Mouse (Mus musculus): ENCODE measurements around the gene Stat4. TPM values are rescaled to one million over a fixed set of nuclear protein-coding genes. Genes with fewer than 3 reads are reported as not detected.

Stat4 gene
- polyA plus RNA-seq, 1 experiment from 2014 or later: 2.1 TPM

- Histone ChIP-seq H3K4me3 (ENCODE audit: low read depth, low read length) (no peak overlapping the region), H3K36me3 (ENCODE audit: control insufficient read depth, insufficient read depth, low read length) (no peaks in the 10 kb centered on the region), H3K9ac (ENCODE audit: low read depth, low read length) (no peak overlapping the region), H3K4me1 (ENCODE audit: control insufficient read depth, insufficient read depth, low read length) (peaks cover 10% of the 10 kb centered on the region), H3K27me3 (ENCODE audit: control insufficient read depth, insufficient read depth, low read length) (no peaks in the 10 kb centered on the region), H3K4me2 (no peak overlapping the region), H3K9me3 (replicated peaks; ENCODE audit: control insufficient read depth, low read length) (no peaks in the 10 kb centered on the region), H3K27ac (ENCODE audit: low read depth, low read length) (no peak overlapping the region)
- ATAC-seq (replicated peaks; ENCODE audit: insufficient number of reproducible peaks, low FRiP score, low TSS enrichment): no peak
- WGBS (ENCODE audit: insufficient replicate concordance): 66% methylated on average over 8 of the region's 8 CpGs
Observed at GRCm38 (mm10) chr1:51991983-51992609, 5.1 kb downstream of the Stat4 start.

- ATAC-seq (replicated peaks; ENCODE audit: insufficient number of reproducible peaks, low FRiP score, low TSS enrichment): no peak
- 62% methylated on average over 3 of the region's 3 CpGs for WGBS (ENCODE audit: insufficient replicate concordance)
- Histone ChIP-seq H3K27ac (ENCODE audit: low read depth, low read length) (peak overlapping the region; percentile 52; the same call in 1 of the 2 replicates), H3K4me2 (no peak overlapping the region), H3K9me3 (replicated peaks; ENCODE audit: control insufficient read depth, low read length) (no peaks in the 10 kb centered on the region), H3K4me3 (ENCODE audit: low read depth, low read length) (no peak overlapping the region), H3K4me1 (ENCODE audit: control insufficient read depth, insufficient read depth, low read length) (peaks cover 10% of the 10 kb centered on the region), H3K36me3 (ENCODE audit: control insufficient read depth, insufficient read depth, low read length) (no peaks in the 10 kb centered on the region), H3K27me3 (ENCODE audit: control insufficient read depth, insufficient read depth, low read length) (no peaks in the 10 kb centered on the region; the same call in 1 of the 2 replicates), H3K9ac (ENCODE audit: low read depth, low read length) (no peak overlapping the region)
Observed at GRCm38 (mm10) chr1:51996056-51996455, 9.1 kb downstream of the Stat4 start.

GRCm38 (mm10) chr1:51996751-51997659 lies 10.1 kb downstream of the Stat4 start:
- H3K27ac ChIP-seq (ENCODE audit: low read depth, low read length): peak overlapping the region; percentile 52
- H3K9ac ChIP-seq (ENCODE audit: low read depth, low read length): no peak overlapping the region
- no peaks in the 10 kb centered on the region for H3K36me3 ChIP-seq (ENCODE audit: control insufficient read depth, insufficient read depth, low read length)
- ATAC-seq (replicated peaks; ENCODE audit: insufficient number of reproducible peaks, low FRiP score, low TSS enrichment): peak; percentile 77
- no peak overlapping the region; the same call in 1 of the 2 replicates for H3K4me2 ChIP-seq
- no peaks in the 10 kb centered on the region; the same call in 1 of the 2 replicates for H3K27me3 ChIP-seq (ENCODE audit: control insufficient read depth, insufficient read depth, low read length)
- H3K4me1 ChIP-seq (ENCODE audit: control insufficient read depth, insufficient read depth, low read length): peaks cover 10% of the 10 kb centered on the region
- H3K4me3 ChIP-seq (ENCODE audit: low read depth, low read length): no peak overlapping the region
- WGBS (ENCODE audit: insufficient replicate concordance): 33% methylated on average over 11 of the region's 11 CpGs
- H3K9me3 ChIP-seq (replicated peaks; ENCODE audit: control insufficient read depth, low read length): no peaks in the 10 kb centered on the region

GRCm38 (mm10) chr1:51998542-51998941 lies 11.6 kb downstream of the Stat4 start:
- H3K9me3 ChIP-seq (replicated peaks; ENCODE audit: control insufficient read depth, low read length): no peaks in the 10 kb centered on the region
- H3K4me3 ChIP-seq (ENCODE audit: low read depth, low read length): no peak overlapping the region
- H3K9ac ChIP-seq (ENCODE audit: low read depth, low read length): no peak overlapping the region
- WGBS (ENCODE audit: insufficient replicate concordance): 44% methylated on average over 5 of the region's 5 CpGs
- no peak overlapping the region for H3K27ac ChIP-seq (ENCODE audit: low read depth, low read length)
- H3K36me3 ChIP-seq (ENCODE audit: control insufficient read depth, insufficient read depth, low read length): no peaks in the 10 kb centered on the region
- no peak for ATAC-seq (replicated peaks; ENCODE audit: insufficient number of reproducible peaks, low FRiP score, low TSS enrichment)
- peaks cover 7% of the 10 kb centered on the region for H3K4me1 ChIP-seq (ENCODE audit: control insufficient read depth, insufficient read depth, low read length)
- no peaks in the 10 kb centered on the region; the same call in 1 of the 2 replicates for H3K27me3 ChIP-seq (ENCODE audit: control insufficient read depth, insufficient read depth, low read length)
- H3K4me2 ChIP-seq: no peak overlapping the region

- Histone ChIP-seq H3K36me3 (ENCODE audit: control insufficient read depth, insufficient read depth, low read length) (no peaks in the 10 kb centered on the region), H3K9me3 (replicated peaks; ENCODE audit: control insufficient read depth, low read length) (no peaks in the 10 kb centered on the region), H3K27ac (ENCODE audit: low read depth, low read length) (no peak overlapping the region), H3K4me2 (no peak overlapping the region), H3K4me3 (ENCODE audit: low read depth, low read length) (no peak overlapping the region), H3K4me1 (ENCODE audit: control insufficient read depth, insufficient read depth, low read length) (no peaks in the 10 kb centered on the region), H3K27me3 (ENCODE audit: control insufficient read depth, insufficient read depth, low read length) (no peaks in the 10 kb centered on the region; the same call in 1 of the 2 replicates), H3K9ac (ENCODE audit: low read depth, low read length) (no peak overlapping the region)
- WGBS (ENCODE audit: insufficient replicate concordance): 29% methylated on average over 8 of the region's 8 CpGs
- ATAC-seq (replicated peaks; ENCODE audit: insufficient number of reproducible peaks, low FRiP score, low TSS enrichment): no peak
Observed at GRCm38 (mm10) chr1:52004096-52004495, 17.1 kb downstream of the Stat4 start.

- peak overlapping the region; percentile 56 for H3K9ac ChIP-seq (ENCODE audit: low read depth, low read length)
- 3% methylated on average over 11 of the region's 11 CpGs for WGBS (ENCODE audit: insufficient replicate concordance)
- ATAC-seq (replicated peaks; ENCODE audit: insufficient number of reproducible peaks, low FRiP score, low TSS enrichment): no peak
Observed at GRCm38 (mm10) chr1:52008443-52008842, 21.5 kb downstream of the Stat4 start.

GRCm38 (mm10) chr1:52008947-52009346 lies 22.0 kb downstream of the Stat4 start:
- H3K9ac ChIP-seq (ENCODE audit: low read depth, low read length): peak overlapping the region; percentile 56
- 2% methylated on average over 12 of the region's 12 CpGs for WGBS (ENCODE audit: insufficient replicate concordance)

More at GRCm38 (mm10) chr1:52008443-52008842, 21.5 kb downstream of the Stat4 start:
- H3K27me3 ChIP-seq (ENCODE audit: control insufficient read depth, insufficient read depth, low read length): no peaks in the 10 kb centered on the region
- no peak overlapping the region for H3K27ac ChIP-seq (ENCODE audit: low read depth, low read length)
- H3K36me3 ChIP-seq (ENCODE audit: control insufficient read depth, insufficient read depth, low read length): no peaks in the 10 kb centered on the region
- H3K9me3 ChIP-seq (replicated peaks; ENCODE audit: control insufficient read depth, low read length): no peaks in the 10 kb centered on the region
- peak overlapping the region; percentile 36 for H3K4me3 ChIP-seq (ENCODE audit: low read depth, low read length)
- no peaks in the 10 kb centered on the region for H3K4me1 ChIP-seq (ENCODE audit: control insufficient read depth, insufficient read depth, low read length)
- H3K4me2 ChIP-seq: peak overlapping the region; percentile 68

GRCm38 (mm10) chr1:52010741-52011140 lies 23.8 kb downstream of the Stat4 start:
- H3K9ac ChIP-seq (ENCODE audit: low read depth, low read length): no peak overlapping the region
- H3K4me3 ChIP-seq (ENCODE audit: low read depth, low read length): no peak overlapping the region
- no peak for ATAC-seq (replicated peaks; ENCODE audit: insufficient number of reproducible peaks, low FRiP score, low TSS enrichment)
- 87% methylated on average over 5 of the region's 5 CpGs for WGBS (ENCODE audit: insufficient replicate concordance)
- no peaks in the 10 kb centered on the region for H3K27me3 ChIP-seq (ENCODE audit: control insufficient read depth, insufficient read depth, low read length)
- no peaks in the 10 kb centered on the region for H3K36me3 ChIP-seq (ENCODE audit: control insufficient read depth, insufficient read depth, low read length)
- H3K4me1 ChIP-seq (ENCODE audit: control insufficient read depth, insufficient read depth, low read length): no peaks in the 10 kb centered on the region
- H3K4me2 ChIP-seq: no peak overlapping the region
- H3K9me3 ChIP-seq (replicated peaks; ENCODE audit: control insufficient read depth, low read length): no peaks in the 10 kb centered on the region
- H3K27ac ChIP-seq (ENCODE audit: low read depth, low read length): no peak overlapping the region

More at GRCm38 (mm10) chr1:52008947-52009346, 22.0 kb downstream of the Stat4 start:
- peak overlapping the region; percentile 68 for H3K4me2 ChIP-seq
- H3K36me3 ChIP-seq (ENCODE audit: control insufficient read depth, insufficient read depth, low read length): no peaks in the 10 kb centered on the region
- H3K27ac ChIP-seq (ENCODE audit: low read depth, low read length): no peak overlapping the region
- H3K9me3 ChIP-seq (replicated peaks; ENCODE audit: control insufficient read depth, low read length): no peaks in the 10 kb centered on the region
- H3K4me3 ChIP-seq (ENCODE audit: low read depth, low read length): peak overlapping the region; percentile 36
- H3K4me1 ChIP-seq (ENCODE audit: control insufficient read depth, insufficient read depth, low read length): no peaks in the 10 kb centered on the region
- ATAC-seq (replicated peaks; ENCODE audit: insufficient number of reproducible peaks, low FRiP score, low TSS enrichment): no peak
- H3K27me3 ChIP-seq (ENCODE audit: control insufficient read depth, insufficient read depth, low read length): no peaks in the 10 kb centered on the region
